Mouse (Mus musculus) heart, embryonic 16.5 days (tissue): ENCODE measurements around the gene Npat. TPM values are rescaled to one million over a fixed set of nuclear protein-coding genes. Genes with fewer than 3 reads are reported as not detected.
A peak's percentile ranks its signal among the peaks of the same experiment; 100 is the strongest.

ENCODE experiments used
- ATAC-seq: fragments of 200-750 bp; cut with Nextera tagmentation; replicated peaks from 2 replicates; pipeline ENCODE4 v1.8.0; 2017; ENCODE audit warnings: moderate number of reproducible peaks; ENCODE audit not compliant: insufficient read depth, low FRiP score; ENCODE audit errors: extremely low read depth
- H3K27ac ChIP-seq: fragments of 300-500 bp; sonication (generic); 2 replicates; pipeline ENCODE4 v1.5.1; 2014; ENCODE audit warnings: mild to moderate bottlenecking, low read length, control low read depth, moderate library complexity
- H3K27me3 ChIP-seq: fragments of 300-500 bp; sonication (generic); 2 replicates; pipeline ENCODE4 v1.6.1; 2014; ENCODE audit warnings: low read length, mixed read lengths; ENCODE audit not compliant: control insufficient read depth, insufficient read depth
- H3K36me3 ChIP-seq: fragments of 300-500 bp; sonication (generic); 2 replicates; pipeline ENCODE4 v1.6.1; 2014; ENCODE audit not compliant: control insufficient read depth, insufficient read depth
- H3K4me1 ChIP-seq: fragments of 300-500 bp; sonication (generic); 2 replicates; pipeline ENCODE4 v1.6.1; 2014; ENCODE audit warnings: low read length, mixed read lengths; ENCODE audit not compliant: control insufficient read depth, insufficient read depth
- H3K4me2 ChIP-seq: fragments of 300-500 bp; sonication (generic); 2 replicates; pipeline ENCODE4 v1.6.1; 2014; ENCODE audit warnings: low read depth, mild to moderate bottlenecking, control low read depth, low read length
- H3K4me3 ChIP-seq: fragments of 300-500 bp; sonication (generic); 2 replicates; pipeline ENCODE4 v1.5.1; 2014; ENCODE audit warnings: mild to moderate bottlenecking, control low read depth, low read length
- H3K9ac ChIP-seq: fragments of 300-500 bp; sonication (generic); 2 replicates; pipeline ENCODE4 v1.6.1; 2014; ENCODE audit warnings: low read length, control low read depth
- H3K9me3 ChIP-seq: fragments of 300-500 bp; sonication (generic); replicated peaks from 2 replicates; pipeline ENCODE4 v1.6.1; 2016; ENCODE audit warnings: low read length; ENCODE audit not compliant: control insufficient read depth
- WGBS: fragments of 180-500 bp; shearing (Covaris S2); extraction: QIAGEN DNeasy Blood & Tissue Kit; methylation state at CpG from one replicate; pipeline ENCODE4 v1.1.7; 2014; 5-methylcytosine and 5-hydroxymethylcytosine counted together
- polyA plus RNA-seq: library from polyadenylated mRNA; unstranded; fragments of >200 nt; fragmentation: Nextera tagmentation; extraction: Ambion mirVana; gene quantifications from 2 replicates; pipeline ENCODE4 v1.2.1, GENCODE M21; 2015

Gene Npat
- 11.2 and 11.7 TPM in 2 replicates for polyA plus RNA-seq

DNA sequence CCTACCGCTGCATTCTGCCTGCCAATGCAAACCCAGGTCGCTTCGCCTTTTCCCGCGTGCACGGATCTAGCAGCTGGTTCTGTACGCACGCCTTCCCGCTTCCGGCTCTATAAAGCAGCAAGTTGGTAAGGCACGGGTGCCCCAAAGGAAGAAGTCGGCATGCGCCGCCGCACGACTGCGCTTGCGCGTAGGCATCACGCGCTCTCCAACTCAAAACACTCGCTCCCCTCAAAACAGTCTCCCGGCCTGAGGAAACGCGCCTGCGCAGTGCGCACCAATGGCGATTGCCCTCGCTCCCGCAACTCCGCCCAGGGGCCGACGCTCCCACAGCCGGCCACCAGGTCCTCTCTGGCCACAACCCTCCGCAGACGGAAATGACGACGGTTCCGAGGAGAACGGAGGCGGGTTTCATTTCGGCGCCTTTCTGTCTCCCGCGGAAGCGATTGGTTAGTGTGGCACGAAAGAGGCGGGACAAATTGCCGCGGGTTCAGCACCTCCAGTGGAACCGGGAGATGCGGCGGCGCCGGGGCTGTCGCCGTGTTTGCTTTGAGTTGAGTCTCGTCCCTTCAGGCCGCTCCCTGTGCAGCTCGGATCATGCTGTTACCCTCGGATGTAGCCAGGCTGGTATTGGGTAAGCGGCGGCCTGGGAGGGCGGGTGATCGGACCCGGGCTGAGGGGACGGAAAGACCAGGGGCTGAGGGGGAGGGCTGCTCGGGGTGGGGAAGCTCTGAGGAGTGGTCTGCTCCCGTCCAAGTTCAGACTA, at the start of gene Npat, which contains the start of gene Atm:
Npat (plus strand) TSS at position 490 of the 763 bp plus-strand sequence.
Atm (minus strand) TSS at position 183 of the 763 bp plus-strand sequence.
- H3K4me1 ChIP-seq, result peaks cover 18% of the 10 kb centered on the region
- H3K27me3 ChIP-seq, result no peaks in the 10 kb centered on the region
- peak within 1 kb of the TSS; percentile 93 for H3K27ac ChIP-seq
- H3K4me2 ChIP-seq, result peak within 1 kb of the TSS; percentile 98
- no peaks in the 10 kb centered on the region for H3K36me3 ChIP-seq
- peak within 1 kb of the TSS; percentile 86 for H3K9ac ChIP-seq
- H3K9me3 ChIP-seq, result no peaks in the 10 kb centered on the region
- ATAC-seq, result peak; percentile 99
- H3K4me3 ChIP-seq, result peak within 1 kb of the TSS; percentile 79
- under 1% methylated on average over 68 of the region's 69 CpGs for WGBS

DNA sequence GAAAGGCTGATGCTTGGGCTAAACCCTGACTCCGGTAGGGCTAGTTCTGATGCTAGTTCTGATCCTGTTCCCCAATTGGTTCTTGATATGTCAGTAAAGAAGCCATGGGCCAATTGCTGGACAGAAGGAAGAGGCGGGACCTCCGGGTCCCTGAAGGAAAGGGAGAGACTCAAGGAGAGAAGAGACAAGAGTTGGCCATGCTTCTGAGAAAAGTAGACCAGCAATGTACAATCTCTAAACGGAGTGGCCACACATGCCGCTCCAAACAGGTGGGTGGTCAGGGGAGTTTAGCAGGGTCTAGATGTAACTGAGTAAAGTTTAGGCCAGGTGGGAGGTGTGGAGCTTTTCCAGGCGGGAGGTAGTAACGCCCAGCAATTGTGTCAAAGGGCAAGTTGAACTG, 28.8 kb upstream of the Npat start:
- Histone ChIP-seq H3K36me3 (peaks cover 7% of the 10 kb centered on the region), H3K27me3 (no peaks in the 10 kb centered on the region), H3K4me3 (no peak overlapping the region), H3K9me3 (no peaks in the 10 kb centered on the region), H3K9ac (no peak overlapping the region), H3K27ac (no peak overlapping the region), H3K4me1 (no peaks in the 10 kb centered on the region), H3K4me2 (no peak overlapping the region)
- ATAC-seq, result no peak
- 86% methylated on average over 7 of the region's 7 CpGs for WGBS

DNA sequence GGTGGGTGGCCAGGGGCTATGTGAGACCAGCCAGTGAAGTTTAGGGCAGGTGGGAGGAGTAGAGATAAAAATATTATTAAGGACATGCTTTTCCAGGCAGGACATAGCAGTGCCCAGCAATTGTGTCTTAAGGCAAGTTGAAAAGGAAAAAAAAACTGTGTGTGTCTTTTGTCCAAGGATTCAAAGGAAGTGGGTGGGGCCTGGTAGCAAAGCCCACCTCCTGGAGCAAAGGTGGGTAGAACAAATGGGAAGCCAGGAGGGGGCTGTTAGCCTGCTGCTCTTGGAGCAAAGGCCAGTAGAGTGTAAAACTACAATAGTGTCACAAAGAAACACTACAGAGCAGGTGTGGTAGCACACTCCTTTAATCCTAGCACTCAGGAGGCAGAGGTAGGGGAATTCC, 22.8 kb upstream of the Npat start:
- Histone ChIP-seq H3K9ac (no peak overlapping the region), H3K27me3 (no peaks in the 10 kb centered on the region), H3K27ac (no peak overlapping the region), H3K4me3 (no peak overlapping the region), H3K4me2 (no peak overlapping the region), H3K4me1 (no peaks in the 10 kb centered on the region), H3K9me3 (no peaks in the 10 kb centered on the region), H3K36me3 (peaks cover 5% of the 10 kb centered on the region)
- ATAC-seq, result no peak

DNA sequence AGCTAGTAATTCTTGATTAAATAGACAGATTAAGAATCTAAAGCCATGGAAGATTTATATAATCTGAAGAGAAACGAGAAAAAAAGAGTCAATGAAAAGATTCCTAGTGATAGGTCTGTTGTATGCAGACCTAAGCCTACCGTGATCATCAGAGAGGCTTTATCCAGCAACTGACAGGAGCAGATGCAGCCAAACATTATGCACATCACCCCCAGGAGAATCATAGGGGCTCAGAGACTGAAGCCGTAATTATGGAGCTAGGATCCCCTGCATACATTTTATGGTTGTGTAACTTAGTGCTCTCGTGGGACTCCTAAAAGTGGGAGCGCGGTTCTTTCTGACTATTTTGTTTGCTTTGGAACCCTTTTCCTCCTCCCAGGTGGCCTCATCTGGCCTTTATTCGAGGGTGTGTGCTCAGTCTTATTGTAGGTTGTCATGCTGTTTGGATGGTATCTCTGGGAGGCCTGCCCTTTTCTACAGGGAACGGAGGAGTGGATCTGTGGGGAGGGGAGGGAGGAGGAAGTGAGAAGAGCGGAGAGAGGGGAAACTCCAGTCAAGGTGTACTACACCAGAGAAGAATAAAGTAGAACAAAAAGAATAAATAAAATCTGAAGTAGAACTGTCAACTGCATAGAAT, 19.4 kb upstream of the Npat start:
- no peaks in the 10 kb centered on the region for H3K4me1 ChIP-seq
- no peak overlapping the region for H3K4me2 ChIP-seq
- no peak overlapping the region for H3K27ac ChIP-seq
- WGBS, result 68% methylated on average over 9 of the region's 9 CpGs
- no peak for ATAC-seq
- no peak overlapping the region for H3K9ac ChIP-seq
- peaks cover 8% of the 10 kb centered on the region for H3K36me3 ChIP-seq
- no peak overlapping the region for H3K4me3 ChIP-seq
- H3K9me3 ChIP-seq, result no peaks in the 10 kb centered on the region
- H3K27me3 ChIP-seq, result no peaks in the 10 kb centered on the region

DNA sequence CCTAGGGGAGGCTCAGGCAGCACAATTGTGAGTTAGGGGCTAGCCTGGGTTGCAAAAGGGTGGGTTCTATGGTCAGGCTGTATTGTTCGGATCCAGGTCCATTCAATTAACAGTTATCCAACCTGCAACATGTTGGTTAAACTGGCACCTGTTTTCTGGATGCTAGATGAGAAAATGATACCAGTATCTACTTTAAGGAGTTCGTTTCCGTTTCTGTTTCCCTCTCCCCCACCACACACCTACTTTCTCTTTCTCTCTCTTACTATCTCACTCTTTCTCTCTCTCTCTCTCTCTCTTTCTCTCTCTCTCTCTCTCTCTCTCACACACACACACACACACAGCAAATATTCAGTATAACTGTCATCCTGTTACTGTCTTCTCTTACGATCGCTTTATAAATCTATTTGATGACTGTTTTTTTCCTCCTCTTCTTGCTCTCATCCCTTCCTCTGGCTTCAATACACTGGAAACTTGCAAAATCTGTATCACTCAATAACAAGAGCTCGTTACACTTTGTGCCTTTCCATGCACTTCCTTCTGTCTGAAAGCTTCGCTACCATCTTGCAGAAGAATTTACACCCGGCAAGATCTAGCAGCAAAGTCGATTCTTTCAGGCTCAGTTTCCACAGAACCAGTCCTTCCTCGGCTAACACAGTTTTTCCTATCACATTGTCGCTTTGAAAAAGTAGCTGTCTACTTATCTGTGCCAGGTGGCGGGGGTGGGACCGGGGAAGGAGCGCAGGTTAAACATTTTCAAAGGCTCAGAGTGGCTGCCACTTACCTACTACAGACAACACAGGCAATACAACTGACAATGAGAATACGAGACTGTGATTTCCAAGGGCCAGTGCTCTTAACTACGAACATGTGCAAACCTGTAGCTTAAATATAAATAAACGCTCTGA, 1.2 kb upstream of the Npat start:
- Histone ChIP-seq H3K4me1 (peaks cover 18% of the 10 kb centered on the region), H3K4me3 (peak overlapping the region; percentile 79), H3K36me3 (no peaks in the 10 kb centered on the region), H3K9ac (peak overlapping the region; percentile 81), H3K27ac (peak overlapping the region; percentile 93), H3K9me3 (no peaks in the 10 kb centered on the region), H3K4me2 (peak overlapping the region; percentile 98), H3K27me3 (no peaks in the 10 kb centered on the region)
- no peak for ATAC-seq
- WGBS, result 14% methylated on average over 17 of the region's 17 CpGs

DNA sequence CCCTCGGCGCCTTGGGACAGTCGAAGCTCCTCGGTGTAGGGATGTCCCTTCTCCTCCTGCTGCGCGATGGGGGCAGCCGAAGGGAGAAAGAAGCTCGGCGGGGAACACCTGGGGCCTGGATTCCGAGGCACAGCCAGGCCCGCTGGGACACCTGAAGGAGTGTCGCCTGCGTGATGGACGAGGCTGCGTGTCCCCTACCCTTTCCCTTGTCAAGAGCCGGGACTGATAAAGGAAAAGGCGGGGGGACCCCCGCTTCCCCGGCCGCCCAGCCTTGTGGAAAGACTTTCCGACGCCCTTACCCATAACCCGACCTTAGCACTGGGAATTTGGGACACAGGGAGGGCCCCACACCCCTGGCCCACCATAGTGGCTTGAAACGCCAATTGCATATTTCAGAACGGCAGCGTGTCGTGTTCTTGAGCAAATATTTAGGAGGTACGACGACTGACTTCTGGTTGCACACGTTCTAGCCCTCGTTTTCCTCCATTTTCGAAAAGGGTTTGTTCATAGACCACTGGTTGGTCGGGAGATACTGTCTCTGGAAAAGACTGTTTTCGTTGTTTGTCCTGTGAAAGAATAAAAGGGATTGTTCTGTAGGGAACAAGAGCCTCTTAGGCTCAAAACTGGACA, 604 bp downstream of the Npat start:
- Histone ChIP-seq H3K27me3 (no peaks in the 10 kb centered on the region), H3K4me2 (peak overlapping the region; percentile 88), H3K9me3 (no peaks in the 10 kb centered on the region), H3K27ac (peak overlapping the region; percentile 84), H3K9ac (peak overlapping the region; percentile 86), H3K4me1 (peaks cover 18% of the 10 kb centered on the region), H3K36me3 (no peaks in the 10 kb centered on the region), H3K4me3 (peak overlapping the region; percentile 79)
- no peak for ATAC-seq
- under 1% methylated on average over 32 of the region's 34 CpGs for WGBS

DNA sequence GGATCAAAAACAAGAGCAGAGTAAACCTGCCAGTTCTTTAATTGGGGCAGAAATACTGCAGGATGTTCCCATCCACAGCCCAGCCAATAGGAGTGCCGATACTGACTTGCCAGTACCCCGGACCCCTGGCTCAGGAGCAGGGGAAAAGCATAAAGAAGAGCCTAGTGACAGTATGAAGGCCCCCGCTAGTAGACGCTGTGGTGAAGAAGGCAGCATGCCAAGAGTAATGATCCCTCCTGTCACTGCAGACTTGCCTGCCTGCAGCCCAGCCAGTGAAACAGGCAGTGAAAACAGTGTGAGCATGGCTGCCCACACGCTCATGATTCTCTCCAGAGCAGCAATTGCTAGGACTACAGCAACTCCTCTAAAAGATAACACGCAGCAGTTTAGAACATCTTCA, 33.8 kb downstream of the Npat start:
- Histone ChIP-seq H3K36me3 (peaks cover 49% of the 10 kb centered on the region), H3K9ac (no peak overlapping the region), H3K27me3 (no peaks in the 10 kb centered on the region), H3K4me2 (no peak overlapping the region), H3K4me3 (no peak overlapping the region), H3K4me1 (no peaks in the 10 kb centered on the region), H3K27ac (no peak overlapping the region), H3K9me3 (no peaks in the 10 kb centered on the region)
- no peak for ATAC-seq
- 84% methylated on average over 6 of the region's 6 CpGs for WGBS

DNA sequence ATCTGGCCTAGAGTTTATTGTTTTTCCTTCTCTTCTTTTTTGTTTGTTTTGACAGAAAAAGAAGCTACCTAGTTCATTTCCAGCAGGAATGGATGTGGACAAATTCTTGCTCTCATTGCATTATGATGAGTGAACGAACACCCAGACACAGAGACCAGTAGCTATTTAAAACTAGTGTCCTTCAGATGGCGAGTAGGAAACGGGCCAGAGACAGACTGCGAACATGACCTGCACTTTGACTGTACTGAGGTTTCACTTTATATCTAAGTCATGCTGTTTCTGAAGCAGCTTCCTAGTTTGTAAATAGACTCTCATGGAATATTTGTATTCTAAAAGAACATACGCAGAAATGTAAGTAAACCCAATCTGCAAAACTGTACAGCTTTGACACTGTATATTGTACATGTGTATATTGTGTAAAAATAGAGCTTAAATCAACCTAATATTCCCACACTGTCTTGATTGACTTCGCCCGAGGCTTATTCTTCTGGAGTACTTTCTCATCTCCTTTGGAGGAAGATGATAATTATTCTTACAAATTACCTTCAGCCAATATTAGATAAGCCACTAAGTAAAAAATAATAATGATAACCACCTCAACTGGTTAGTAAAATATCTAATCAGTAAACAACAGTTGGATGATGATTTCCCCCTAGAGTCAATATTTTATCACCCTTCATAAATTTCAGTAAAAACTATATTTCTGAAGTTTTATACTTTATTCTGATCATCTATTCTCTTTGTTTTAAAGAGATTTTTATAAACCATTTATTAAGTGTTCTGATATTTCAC, 35.9 kb downstream of the Npat start:
- Histone ChIP-seq H3K9me3 (no peaks in the 10 kb centered on the region), H3K27me3 (no peaks in the 10 kb centered on the region), H3K4me2 (no peak overlapping the region), H3K27ac (no peak overlapping the region), H3K9ac (no peak overlapping the region), H3K4me1 (no peaks in the 10 kb centered on the region), H3K36me3 (peaks cover 39% of the 10 kb centered on the region), H3K4me3 (no peak overlapping the region)
- WGBS, result 72% methylated on average over 7 of the region's 7 CpGs
- no peak for ATAC-seq
